Mouse (Mus musculus) midbrain, embryonic 12.5 days (tissue): ENCODE measurements at regions not wholly inside any gene's neighbourhood (a gene's known extent, or its start where the extent isn't known, plus 50 kb on each side); places are given as distances from the start of the nearest gene placed in this dataset.

Experiments used
- ATAC-seq: fragments of 200-750 bp; cut with Nextera tagmentation; 2 replicates; pipeline ENCODE4 v1.8.0; 2017; ENCODE audit warnings: low read depth, moderate TSS enrichment, moderate library complexity; ENCODE audit not compliant: low FRiP score
- H3K27ac ChIP-seq: fragments of 300-500 bp; sonication (generic); replicated peaks from 2 replicates; pipeline ENCODE4 v1.5.1; 2016; ENCODE audit warnings: mild to moderate bottlenecking
- H3K27me3 ChIP-seq: fragments of 300-500 bp; sonication (generic); 2 replicates; pipeline ENCODE4 v1.6.1; 2016; ENCODE audit warnings: mild to moderate bottlenecking
- H3K36me3 ChIP-seq: fragments of 300-500 bp; sonication (generic); 2 replicates; pipeline ENCODE4 v1.6.1; 2016
- H3K4me1 ChIP-seq: fragments of 300-500 bp; sonication (generic); 2 replicates; pipeline ENCODE4 v1.6.1; 2016
- H3K4me2 ChIP-seq: fragments of 300-500 bp; sonication (generic); replicated peaks from 2 replicates; pipeline ENCODE4 v1.6.1; 2016; ENCODE audit warnings: mild to moderate bottlenecking, moderate library complexity
- H3K4me3 ChIP-seq: fragments of 300-500 bp; sonication (generic); 2 replicates; pipeline ENCODE4 v1.5.1; 2016; ENCODE audit warnings: mild to moderate bottlenecking
- H3K9ac ChIP-seq: fragments of 300-500 bp; sonication (generic); replicated peaks from 2 replicates; pipeline ENCODE4 v1.6.1; 2016; ENCODE audit warnings: mild to moderate bottlenecking, moderate library complexity
- H3K9me3 ChIP-seq: fragments of 300-500 bp; sonication (generic); 2 replicates; pipeline ENCODE4 v1.6.1; 2016; ENCODE audit warnings: mild to moderate bottlenecking
- WGBS: fragments of 180-500 bp; shearing (Covaris S2); methylation state at CpG from one replicate; pipeline ENCODE4 v1.1.7; 2016; 5-methylcytosine and 5-hydroxymethylcytosine counted together

GRCm38 (mm10) chr7:129794276-129794675 is 202.6 kb downstream of the Wdr11 start:
- no peak for ATAC-seq
- no peaks in the 10 kb centered on the region for H3K36me3 ChIP-seq
- no peaks in the 10 kb centered on the region for H3K9me3 ChIP-seq
- WGBS, result 70% methylated on average over 5 of the region's 5 CpGs
- no peak overlapping the region for H3K9ac ChIP-seq
- H3K4me1 ChIP-seq, result peaks cover 6% of the 10 kb centered on the region
- no peak overlapping the region for H3K4me3 ChIP-seq
- no peak overlapping the region for H3K27ac ChIP-seq
- peaks cover 74% of the 10 kb centered on the region for H3K27me3 ChIP-seq
- no peak overlapping the region for H3K4me2 ChIP-seq

GRCm38 (mm10) chr7:129798525-129798924 is 206.9 kb downstream of the Wdr11 start:
- ATAC-seq, result no peak
- Histone ChIP-seq H3K27me3 (peaks cover 47% of the 10 kb centered on the region), H3K9ac (no peak overlapping the region), H3K27ac (no peak overlapping the region), H3K9me3 (no peaks in the 10 kb centered on the region), H3K4me3 (no peak overlapping the region), H3K4me2 (no peak overlapping the region), H3K4me1 (peaks cover 17% of the 10 kb centered on the region), H3K36me3 (no peaks in the 10 kb centered on the region)
- WGBS, result 87% methylated on average over 5 of the region's 5 CpGs

DNA sequence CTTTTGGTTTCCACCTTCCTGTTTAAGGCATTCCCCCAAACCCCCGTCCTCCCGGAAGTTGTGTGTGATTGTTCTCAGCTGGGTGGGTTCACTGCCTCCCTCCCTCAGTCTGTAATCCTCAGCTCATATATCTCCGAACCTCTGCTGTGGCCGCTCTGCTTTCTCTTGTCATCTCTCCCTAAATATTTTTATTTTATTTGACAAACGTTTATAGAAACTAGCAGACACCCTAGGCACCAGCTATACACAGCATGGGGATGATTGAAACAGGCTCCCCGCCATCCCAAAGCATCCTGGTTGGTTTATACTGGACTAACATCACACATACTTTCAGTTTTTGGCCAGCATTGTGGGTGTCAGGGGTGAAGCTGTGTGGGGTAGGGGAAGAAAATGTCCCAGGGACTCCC is 208.8 kb downstream of the Wdr11 start:
- Histone ChIP-seq H3K4me1 (peaks cover 17% of the 10 kb centered on the region), H3K27me3 (peaks cover 44% of the 10 kb centered on the region), H3K36me3 (no peaks in the 10 kb centered on the region), H3K27ac (no peak overlapping the region), H3K9ac (no peak overlapping the region), H3K4me2 (no peak overlapping the region), H3K9me3 (no peaks in the 10 kb centered on the region), H3K4me3 (no peak overlapping the region)
- WGBS, result 71% methylated on average over 6 of the region's 6 CpGs
- ATAC-seq, result no peak

- Histone ChIP-seq H3K27me3 (peaks cover 35% of the 10 kb centered on the region), H3K4me2 (no peak overlapping the region), H3K4me1 (peaks cover 17% of the 10 kb centered on the region), H3K9me3 (no peaks in the 10 kb centered on the region), H3K27ac (no peak overlapping the region), H3K9ac (no peak overlapping the region), H3K36me3 (no peaks in the 10 kb centered on the region), H3K4me3 (no peak overlapping the region)
- ATAC-seq, result no peak
- WGBS, result 55% methylated on average over 2 of the region's 2 CpGs
Measured at GRCm38 (mm10) chr7:129801431-129801847, 209.8 kb downstream of the Wdr11 start.

DNA sequence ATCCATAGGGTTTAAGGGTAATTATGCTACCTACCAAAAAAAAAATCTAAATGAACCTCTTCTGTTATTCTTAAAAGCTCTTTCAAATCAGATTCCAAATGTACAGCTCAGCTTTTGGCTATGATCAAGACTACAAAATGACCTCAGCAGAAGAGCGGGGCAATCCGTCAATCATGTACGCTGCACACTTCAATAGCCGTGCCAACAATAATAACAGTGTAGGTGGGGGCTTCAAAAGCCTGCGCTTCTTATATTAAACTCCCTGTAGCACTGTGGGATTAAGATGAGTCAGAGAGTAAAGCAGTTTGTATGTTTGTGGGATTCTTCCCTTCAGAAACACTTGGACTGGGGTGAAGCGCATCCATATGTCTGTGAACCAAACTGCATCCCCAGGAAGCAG is 210.5 kb downstream of the Wdr11 start:
- H3K27ac ChIP-seq, result no peak overlapping the region
- 77% methylated on average over 6 of the region's 6 CpGs for WGBS

GRCm38 (mm10) chr7:129805340-129805739 is 213.7 kb downstream of the Wdr11 start:
- peaks cover 17% of the 10 kb centered on the region for H3K4me1 ChIP-seq
- no peak overlapping the region for H3K9ac ChIP-seq
- H3K27me3 ChIP-seq, result peaks cover 25% of the 10 kb centered on the region
- no peak for ATAC-seq
- H3K9me3 ChIP-seq, result no peaks in the 10 kb centered on the region
- no peak overlapping the region for H3K4me2 ChIP-seq
- no peaks in the 10 kb centered on the region for H3K36me3 ChIP-seq
- H3K27ac ChIP-seq, result no peak overlapping the region
- H3K4me3 ChIP-seq, result no peak overlapping the region
- 76% methylated on average over 5 of the region's 5 CpGs for WGBS

More for the DNA sequence above, 210.5 kb downstream of the Wdr11 start:
- H3K9me3 ChIP-seq, result no peaks in the 10 kb centered on the region
- H3K36me3 ChIP-seq, result no peaks in the 10 kb centered on the region
- ATAC-seq, result no peak
- H3K4me2 ChIP-seq, result no peak overlapping the region
- H3K4me1 ChIP-seq, result peaks cover 17% of the 10 kb centered on the region
- H3K4me3 ChIP-seq, result no peak overlapping the region
- H3K9ac ChIP-seq, result no peak overlapping the region
- H3K27me3 ChIP-seq, result peaks cover 35% of the 10 kb centered on the region

DNA sequence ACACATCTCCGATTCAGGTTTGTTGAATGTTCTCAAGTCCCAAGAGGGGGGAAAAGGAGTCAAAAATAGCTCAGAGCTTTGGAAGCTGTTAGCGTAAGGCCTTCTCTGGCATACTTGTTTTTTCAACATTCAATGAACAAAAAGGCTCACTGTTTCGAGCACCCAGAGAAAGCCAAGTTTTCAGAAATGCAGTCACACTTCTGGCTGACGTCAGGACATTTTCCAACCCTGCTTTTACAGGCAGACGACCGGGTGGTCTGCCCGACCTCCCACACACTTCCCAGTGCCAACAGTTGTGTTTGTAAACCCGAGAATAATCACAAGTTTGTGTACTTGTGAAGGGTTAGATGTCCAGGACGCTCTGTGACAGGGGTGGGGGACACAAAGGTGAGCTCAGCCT is 218.5 kb downstream of the Wdr11 start:
- Histone ChIP-seq H3K36me3 (no peaks in the 10 kb centered on the region), H3K9ac (no peak overlapping the region), H3K4me3 (no peak overlapping the region), H3K4me2 (no peak overlapping the region), H3K4me1 (no peaks in the 10 kb centered on the region), H3K27me3 (no peaks in the 10 kb centered on the region), H3K9me3 (no peaks in the 10 kb centered on the region), H3K27ac (no peak overlapping the region)
- no peak for ATAC-seq
- WGBS, result 80% methylated on average over 9 of the region's 9 CpGs

DNA sequence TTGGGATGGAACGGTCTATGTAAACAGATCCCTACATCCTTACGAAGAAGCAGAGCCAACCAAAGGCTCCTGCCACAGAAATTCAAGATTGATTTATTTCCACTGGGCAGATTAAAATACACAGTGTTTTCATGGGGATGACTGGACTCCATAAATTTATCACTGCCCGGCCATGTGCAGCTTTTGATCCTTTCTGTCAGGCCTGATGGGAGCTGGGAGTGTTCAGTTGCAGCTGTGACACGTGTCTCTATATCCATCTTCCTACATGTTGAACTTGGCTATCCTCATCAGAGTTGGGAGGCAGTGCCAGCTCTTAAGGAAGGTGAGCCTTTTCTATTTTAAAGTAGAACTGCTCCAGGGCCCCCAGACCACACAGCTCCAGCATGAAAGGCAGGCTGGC is 218.9 kb downstream of the Wdr11 start:
- no peaks in the 10 kb centered on the region for H3K4me1 ChIP-seq
- H3K36me3 ChIP-seq, result no peaks in the 10 kb centered on the region
- ATAC-seq, result no peak
- no peak overlapping the region for H3K9ac ChIP-seq
- H3K27me3 ChIP-seq, result no peaks in the 10 kb centered on the region
- H3K4me3 ChIP-seq, result no peak overlapping the region
- no peak overlapping the region for H3K4me2 ChIP-seq
- H3K9me3 ChIP-seq, result no peaks in the 10 kb centered on the region
- no peak overlapping the region for H3K27ac ChIP-seq
- WGBS, result 79% methylated on average over 4 of the region's 4 CpGs

GRCm38 (mm10) chr7:129814149-129814860 is 222.6 kb downstream of the Wdr11 start:
- no peaks in the 10 kb centered on the region for H3K4me1 ChIP-seq
- 89% methylated on average over 6 of the region's 6 CpGs for WGBS
- ATAC-seq, result no peak

GRCm38 (mm10) chr7:129818833-129819232 is 227.2 kb downstream of the Wdr11 start:
- H3K9ac ChIP-seq, result no peak overlapping the region
- 91% methylated on average over 2 of the region's 2 CpGs for WGBS
- H3K4me3 ChIP-seq, result no peak overlapping the region
- H3K4me1 ChIP-seq, result no peaks in the 10 kb centered on the region
- H3K27me3 ChIP-seq, result no peaks in the 10 kb centered on the region
- H3K36me3 ChIP-seq, result no peaks in the 10 kb centered on the region
- no peak overlapping the region for H3K4me2 ChIP-seq
- H3K27ac ChIP-seq, result no peak overlapping the region
- H3K9me3 ChIP-seq, result no peaks in the 10 kb centered on the region
- no peak for ATAC-seq

More at GRCm38 (mm10) chr7:129814149-129814860, 222.6 kb downstream of the Wdr11 start:
- no peak overlapping the region for H3K4me2 ChIP-seq
- no peaks in the 10 kb centered on the region for H3K9me3 ChIP-seq
- no peak overlapping the region for H3K27ac ChIP-seq
- H3K27me3 ChIP-seq, result no peaks in the 10 kb centered on the region
- no peak overlapping the region for H3K9ac ChIP-seq
- H3K4me3 ChIP-seq, result no peak overlapping the region
- H3K36me3 ChIP-seq, result no peaks in the 10 kb centered on the region

DNA sequence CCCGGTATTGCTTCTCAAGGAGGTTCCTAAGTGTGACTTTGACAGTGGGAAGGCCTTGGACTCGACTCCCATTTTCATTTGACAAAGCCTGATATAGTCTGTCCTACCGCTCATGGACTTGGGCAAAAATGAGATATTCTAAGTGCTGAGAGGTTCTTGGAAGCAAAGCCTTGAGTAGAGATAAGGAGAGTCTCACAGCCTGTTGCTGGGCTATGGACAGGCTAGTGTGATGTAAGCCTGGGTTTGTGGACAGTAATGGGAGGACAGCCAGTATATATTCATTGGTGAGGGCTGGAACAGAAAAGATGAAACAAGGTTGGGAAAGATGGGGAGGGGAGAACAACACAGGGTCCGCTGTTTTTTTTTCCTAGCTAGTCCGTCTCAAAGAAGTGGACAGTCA is 228.0 kb downstream of the Wdr11 start:
- H3K4me3 ChIP-seq, result no peak overlapping the region
- ATAC-seq, result no peak

GRCm38 (mm10) chr7:129828970-129829369 is 237.3 kb downstream of the Wdr11 start:
- WGBS, result 88% methylated on average over 1 of the region's 1 CpGs
- ATAC-seq, result no peak

More for the DNA sequence above, 228.0 kb downstream of the Wdr11 start:
- no peaks in the 10 kb centered on the region for H3K4me1 ChIP-seq
- no peak overlapping the region for H3K9ac ChIP-seq
- no peaks in the 10 kb centered on the region for H3K9me3 ChIP-seq
- H3K27me3 ChIP-seq, result no peaks in the 10 kb centered on the region
- WGBS, result 80% methylated on average over 5 of the region's 5 CpGs
- no peak overlapping the region for H3K27ac ChIP-seq
- H3K36me3 ChIP-seq, result no peaks in the 10 kb centered on the region
- no peak overlapping the region for H3K4me2 ChIP-seq

GRCm38 (mm10) chr7:129832830-129833229 is 241.2 kb downstream of the Wdr11 start:
- Histone ChIP-seq H3K27ac (no peak overlapping the region), H3K4me2 (no peak overlapping the region), H3K36me3 (no peaks in the 10 kb centered on the region), H3K4me3 (no peak overlapping the region), H3K27me3 (no peaks in the 10 kb centered on the region), H3K9ac (no peak overlapping the region), H3K9me3 (no peaks in the 10 kb centered on the region), H3K4me1 (peaks cover 5% of the 10 kb centered on the region; the same call in 1 of the 2 replicates)
- no peak for ATAC-seq
- WGBS, result 74% methylated on average over 8 of the region's 8 CpGs

More at GRCm38 (mm10) chr7:129828970-129829369, 237.3 kb downstream of the Wdr11 start:
- peaks cover 8% of the 10 kb centered on the region; the same call in 1 of the 2 replicates for H3K4me1 ChIP-seq
- H3K4me2 ChIP-seq, result no peak overlapping the region
- H3K27me3 ChIP-seq, result no peaks in the 10 kb centered on the region
- H3K36me3 ChIP-seq, result no peaks in the 10 kb centered on the region
- no peak overlapping the region for H3K4me3 ChIP-seq
- no peak overlapping the region for H3K27ac ChIP-seq
- no peak overlapping the region for H3K9ac ChIP-seq
- no peaks in the 10 kb centered on the region for H3K9me3 ChIP-seq
